Mouse (Mus musculus) liver, embryonic 14.5 days (tissue): ENCODE results near the gene Vps26a. TPM values are rescaled to one million over a fixed set of nuclear protein-coding genes. Genes with fewer than 3 reads are reported as not detected.

Experiments
- ATAC-seq: fragments of 200-750 bp; cut with Nextera tagmentation; 2 replicates; pipeline ENCODE4 v1.8.0; 2017; ENCODE audit warnings: moderate number of reproducible peaks, mild to moderate bottlenecking, moderate library complexity; ENCODE audit not compliant: insufficient read depth
- DNase-seq, 3 experiments: peaks; one replicate each; pipeline ENCODE4 v3.0.0-alpha.2; 2012 to 2013; ENCODE audit warnings: low read depth in 3 of 3, low spot score in 3 of 3
- H3K27ac ChIP-seq: fragments of 300-500 bp; sonication (generic); 2 replicates; pipeline ENCODE4 v1.5.1; 2014; ENCODE audit warnings: moderate library complexity, mild to moderate bottlenecking, control low read depth, inconsistent platforms
- H3K27me3 ChIP-seq: fragments of 300-500 bp; sonication (generic); 2 replicates; pipeline ENCODE4 v1.6.1; 2014; ENCODE audit warnings: mild to moderate bottlenecking, low read length, moderate library complexity; ENCODE audit not compliant: control insufficient read depth, insufficient read depth
- H3K36me3 ChIP-seq: fragments of 300-500 bp; sonication (generic); replicated peaks from 2 replicates; pipeline ENCODE4 v1.6.1; 2014; ENCODE audit warnings: low read depth; ENCODE audit not compliant: control insufficient read depth, insufficient read depth
- H3K4me1 ChIP-seq, 2 experiments: fragments of 200-500 bp in 1 of 2; fragments of 300-500 bp in 1 of 2; sonication (generic) in 1 of 2; replicated peaks; 2 replicates each; pipeline ENCODE4 v1.6.1; 2012 to 2014; ENCODE audit warnings: antibody characterized with exemption in 1 of 2, inconsistent platforms in 1 of 2, low read length in 1 of 2; ENCODE audit not compliant: control insufficient read depth in 2 of 2, insufficient read depth in 2 of 2
- H3K4me2 ChIP-seq: fragments of 300-500 bp; sonication (generic); 2 replicates; pipeline ENCODE4 v1.6.1; 2014; ENCODE audit warnings: low read depth, mild to moderate bottlenecking, control low read depth, moderate library complexity
- H3K4me3 ChIP-seq, 2 experiments: fragments of 200-500 bp in 1 of 2; fragments of 300-500 bp in 1 of 2; sonication (generic) in 1 of 2; 2 replicates each; pipeline ENCODE4 v1.5.1; 2012 to 2014; ENCODE audit warnings: low read depth in 2 of 2, low read length in 2 of 2, mild to moderate bottlenecking in 2 of 2, control low read depth in 1 of 2, inconsistent platforms in 1 of 2, moderate library complexity in 1 of 2; ENCODE audit not compliant: insufficient read depth in 1 of 2
- H3K9ac ChIP-seq: fragments of 300-500 bp; sonication (generic); replicated peaks from 2 replicates; pipeline ENCODE4 v1.6.1; 2014; ENCODE audit warnings: mild to moderate bottlenecking, control low read depth, moderate library complexity
- H3K9me3 ChIP-seq: fragments of 300-500 bp; sonication (generic); 2 replicates; pipeline ENCODE4 v1.6.1; 2016; ENCODE audit warnings: low read length, mixed read lengths; ENCODE audit not compliant: control insufficient read depth
- CTCF ChIP-seq: IDR thresholded peaks from 2 replicates; pipeline ENCODE4 v1.5.1; 2016; ENCODE audit warnings: antibody characterized with exemption, low read depth, control low read depth
- EP300 ChIP-seq: IDR thresholded peaks from 2 replicates; pipeline ENCODE4 v1.6.1; 2016; ENCODE audit warnings: antibody characterized with exemption, low read depth
- WGBS: fragments of 180-500 bp; shearing (Covaris S2); extraction: QIAGEN DNeasy Blood & Tissue Kit; methylation state at CpG from one replicate; pipeline ENCODE4 v1.1.7; 2014; ENCODE audit not compliant: insufficient replicate concordance; 5-methylcytosine and 5-hydroxymethylcytosine counted together
- polyA plus RNA-seq, 2 experiments: library from polyadenylated mRNA; depleted of rRNA in 1 of 2; stranded (reverse) in 1 of 2; unstranded in 1 of 2; fragments of >200 nt; fragmentation: Nextera tagmentation in 1 of 2; extraction: Ambion mirVana in 1 of 2; gene quantifications; 2 replicates each; pipeline versions ENCODE4 v1.2.1 to v1.2.3; 2012 to 2014

The Vps26a gene
- polyA plus RNA-seq (2012; rRNA removed) (9.1 and 14.7 TPM in 2 replicates), polyA plus RNA-seq (2014; fragmentation: Nextera tagmentation; extraction: Ambion mirVana) (40.6 and 42.8 TPM in 2 replicates)

DNA sequence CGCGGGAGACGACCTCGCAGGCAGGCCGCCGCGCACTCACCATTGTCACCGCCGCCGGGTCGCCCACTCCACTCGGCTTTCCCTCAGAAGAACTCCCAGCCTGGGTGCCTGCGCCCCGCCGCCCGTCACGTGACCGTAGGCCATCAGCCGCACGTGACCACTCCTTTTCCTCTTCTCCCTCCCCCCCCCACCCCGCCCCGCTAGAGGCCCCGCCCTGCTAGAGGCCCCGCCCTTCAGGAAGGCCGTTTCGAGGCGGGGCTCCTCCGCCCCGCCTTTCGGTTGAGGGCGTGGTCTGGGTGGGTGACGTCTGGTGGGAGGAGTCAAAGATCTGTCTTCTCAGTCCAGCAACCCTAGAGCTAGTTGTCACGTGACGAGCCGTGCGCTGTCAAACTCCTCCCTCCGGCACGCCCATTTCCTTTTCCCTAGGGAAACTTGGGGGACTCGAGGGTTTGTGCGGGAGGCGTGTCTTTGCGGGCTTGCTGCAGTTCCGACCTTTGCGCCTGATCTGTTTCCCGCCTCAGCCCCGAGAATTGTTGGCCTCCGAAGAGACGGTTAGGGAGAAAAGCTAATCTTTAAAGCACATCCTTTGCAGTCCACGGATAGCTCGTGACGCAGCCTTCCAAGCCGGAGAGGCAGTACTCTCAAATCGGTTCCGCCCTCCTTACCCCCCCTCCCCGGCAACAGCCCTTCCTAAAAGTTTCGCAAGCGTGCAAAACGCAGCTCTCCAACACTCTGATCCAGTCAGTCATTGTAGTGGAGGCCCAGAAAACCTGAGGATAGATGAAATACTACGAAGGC lies at the start of gene Vps26a:
Gene Vps26a, minus strand, starts transcription at position 188 of the 798 bp plus-strand sequence.
- H3K4me1 ChIP-seq = peaks cover 14 to 23% of the 10 kb centered on the region in 2 experiments
- under 1% methylated on average over 42 of the region's 59 CpGs for WGBS
- ATAC-seq = peak; percentile 80

DNA sequence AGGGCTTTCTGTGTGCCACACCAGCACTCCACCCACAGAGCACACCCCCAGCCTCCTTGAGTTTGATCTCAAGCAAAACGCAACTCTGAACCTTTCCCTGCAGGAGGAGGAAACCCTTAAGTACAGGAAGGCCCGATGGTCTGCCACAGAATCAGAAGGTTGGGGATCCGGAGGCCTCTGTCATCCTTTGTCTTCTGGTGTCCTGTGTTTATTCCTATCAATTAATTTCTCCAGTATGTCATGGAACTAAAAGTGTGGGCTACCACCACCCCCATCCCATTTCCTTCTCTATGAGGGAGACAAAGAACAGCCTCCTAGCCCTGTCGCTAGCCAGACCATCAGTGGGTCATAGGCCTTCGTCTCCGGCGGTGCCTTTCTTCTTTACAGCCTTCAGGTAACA lies 47.9 kb upstream of the Vps26a start:
- Histone ChIP-seq H3K9me3 (no peaks in the 10 kb centered on the region), H3K4me1 (no peaks in the 10 kb centered on the region), H3K27me3 (no peaks in the 10 kb centered on the region), H3K4me3 (no peak overlapping the region), H3K27ac (no peak overlapping the region), H3K36me3 (no peaks in the 10 kb centered on the region), H3K9ac (no peak overlapping the region), H3K4me2 (no peak overlapping the region)
- ATAC-seq (no peak), DNase-seq (no peak)
- 75% methylated on average over 7 of the region's 7 CpGs for WGBS
- TF ChIP-seq CTCF (no peak), EP300 (no peak)

More for the DNA sequence above, at the start of gene Vps26a:
- peak within 1 kb of the TSS; percentile 67 for H3K27ac ChIP-seq
- no peak for TF ChIP-seq CTCF
- TF ChIP-seq EP300 = peak; percentile 43; the same call in 1 of the 2 replicates
- H3K36me3 ChIP-seq = no peaks in the 10 kb centered on the region
- H3K4me3 ChIP-seq = peak within 1 kb of the TSS; percentile 88 to 97
- H3K9ac ChIP-seq = peak within 1 kb of the TSS; percentile 93
- peak; percentile 94 to 97 (median 95) for DNase-seq
- no peaks in the 10 kb centered on the region for H3K27me3 ChIP-seq
- no peaks in the 10 kb centered on the region for H3K9me3 ChIP-seq
- H3K4me2 ChIP-seq = peak within 1 kb of the TSS; percentile 90

GRCm38 (mm10) chr10:62532832-62533231 lies 46.2 kb upstream of the Vps26a start:
- no peak overlapping the region for H3K4me3 ChIP-seq
- TF ChIP-seq EP300 = no peak
- no peak for TF ChIP-seq CTCF
- DNase-seq (no peak), ATAC-seq (no peak)
- H3K9ac ChIP-seq = no peak overlapping the region
- no peaks in the 10 kb centered on the region for H3K9me3 ChIP-seq
- no peak overlapping the region for H3K27ac ChIP-seq
- no peaks in the 10 kb centered on the region for H3K36me3 ChIP-seq
- no peaks in the 10 kb centered on the region for H3K27me3 ChIP-seq
- H3K4me1 ChIP-seq = no peaks in the 10 kb centered on the region
- no peak overlapping the region for H3K4me2 ChIP-seq
- WGBS = 9% methylated on average over 2 of the region's 2 CpGs

DNA sequence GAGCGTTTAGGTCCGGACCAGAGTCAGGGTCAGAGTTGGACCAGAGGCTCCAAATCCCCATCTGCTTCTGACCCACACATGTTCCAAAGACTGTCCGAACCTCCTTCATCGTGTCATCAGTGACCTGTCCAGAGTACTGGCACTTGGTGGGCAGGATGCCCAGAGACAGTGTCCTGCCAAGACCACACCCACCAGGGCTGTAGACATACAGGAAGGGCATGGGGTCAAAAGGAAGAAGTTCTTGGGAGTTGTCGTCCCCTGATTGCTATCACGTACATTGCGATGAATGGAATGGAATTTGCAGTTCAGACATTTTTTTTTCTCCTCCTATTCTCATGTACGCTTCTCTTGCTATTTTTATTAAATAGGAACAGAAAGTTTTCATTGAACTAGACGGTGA lies 43.6 kb upstream of the Vps26a start:
- ATAC-seq (no peak), DNase-seq (no peak)
- WGBS = 58% methylated on average over 9 of the region's 9 CpGs
- H3K4me3 ChIP-seq = no peak overlapping the region
- H3K9me3 ChIP-seq = no peaks in the 10 kb centered on the region
- TF ChIP-seq EP300 (no peak), CTCF (no peak)
- H3K4me1 ChIP-seq = no peaks in the 10 kb centered on the region
- no peak overlapping the region for H3K27ac ChIP-seq
- H3K36me3 ChIP-seq = no peaks in the 10 kb centered on the region
- H3K27me3 ChIP-seq = no peaks in the 10 kb centered on the region
- no peak overlapping the region for H3K4me2 ChIP-seq
- H3K9ac ChIP-seq = no peak overlapping the region

DNA sequence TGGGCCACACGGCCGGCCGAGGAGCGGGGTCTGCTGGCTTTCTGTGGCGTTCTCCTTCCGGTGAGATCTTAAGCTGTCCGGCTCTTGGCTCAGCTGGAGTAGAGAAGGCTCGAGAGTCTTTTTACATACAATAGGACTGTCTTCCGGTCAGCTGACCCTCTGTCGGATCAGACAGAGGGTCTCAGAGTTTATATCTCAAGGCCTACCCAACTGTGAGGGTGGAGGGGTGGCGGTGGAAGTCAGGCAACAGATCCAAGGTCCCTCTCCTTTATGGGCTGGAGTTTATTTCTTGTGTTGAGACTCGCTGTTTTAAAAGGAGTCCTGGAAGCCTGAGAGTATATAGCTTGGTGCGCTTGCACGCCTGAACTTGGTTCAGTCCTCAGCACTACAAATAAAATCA lies 40.7 kb upstream of the Vps26a start, which contains the start of gene Srgn:
Gene Srgn, minus strand, starts transcription at position 101 of the 400 bp plus-strand sequence.
- peaks cover under 1 to 4% of the 10 kb centered on the region in 2 experiments; a peak in 2 of 4 replicates for H3K4me1 ChIP-seq
- H3K9me3 ChIP-seq = no peaks in the 10 kb centered on the region
- H3K4me2 ChIP-seq = no peak within 1 kb of the TSS
- H3K9ac ChIP-seq = no peak within 1 kb of the TSS
- ATAC-seq = no peak
- 76% methylated on average over 14 of the region's 14 CpGs for WGBS
- no peaks in the 10 kb centered on the region for H3K36me3 ChIP-seq
- TF ChIP-seq CTCF = no peak
- no peak within 1 kb of the TSS for H3K27ac ChIP-seq
- H3K4me3 ChIP-seq = no peak within 1 kb of the TSS
- DNase-seq = no peak
- no peaks in the 10 kb centered on the region for H3K27me3 ChIP-seq
